Mouse (Mus musculus) intestine, postnatal 0 days (tissue): ENCODE measurements around the gene Rasa2. TPM values are rescaled to one million over a fixed set of nuclear protein-coding genes. Genes with fewer than 3 reads are reported as not detected.
A peak's percentile ranks its signal among the peaks of the same experiment; 100 is the strongest.

Source experiments
- ATAC-seq: fragments of 200-750 bp; cut with Nextera tagmentation; 2 replicates; pipeline ENCODE4 v1.8.0; 2017; ENCODE audit warnings: mild to moderate bottlenecking, moderate TSS enrichment, moderate library complexity
- H3K27ac ChIP-seq: fragments of 300-500 bp; sonication (generic); 2 replicates; pipeline ENCODE4 v1.5.1; 2014; ENCODE audit warnings: mild to moderate bottlenecking, low read depth, low read length, moderate library complexity
- H3K27me3 ChIP-seq: fragments of 300-500 bp; sonication (generic); replicated peaks from 2 replicates; pipeline ENCODE4 v1.6.1; 2014; ENCODE audit warnings: low read length, mixed read lengths; ENCODE audit not compliant: control insufficient read depth, insufficient read depth
- H3K36me3 ChIP-seq: fragments of 300-500 bp; sonication (generic); 2 replicates; pipeline ENCODE4 v1.6.1; 2014; ENCODE audit warnings: mild to moderate bottlenecking, moderate library complexity; ENCODE audit not compliant: control insufficient read depth, insufficient read depth
- H3K4me1 ChIP-seq: fragments of 300-500 bp; sonication (generic); replicated peaks from 2 replicates; pipeline ENCODE4 v1.6.1; 2014; ENCODE audit warnings: antibody characterized with exemption, low read length, mixed read lengths; ENCODE audit not compliant: control insufficient read depth, insufficient read depth
- H3K4me2 ChIP-seq: fragments of 300-500 bp; sonication (generic); replicated peaks from 2 replicates; pipeline ENCODE4 v1.6.1; 2014; ENCODE audit warnings: low read depth, mild to moderate bottlenecking, moderate library complexity
- H3K4me3 ChIP-seq: fragments of 300-500 bp; sonication (generic); 2 replicates; pipeline ENCODE4 v1.5.1; 2014; ENCODE audit warnings: low read depth, low read length
- H3K9ac ChIP-seq: fragments of 300-500 bp; sonication (generic); 2 replicates; pipeline ENCODE4 v1.6.1; 2014; ENCODE audit warnings: mild to moderate bottlenecking, low read depth, low read length
- H3K9me3 ChIP-seq: fragments of 300-500 bp; sonication (generic); 2 replicates; pipeline ENCODE4 v1.6.1; 2016; ENCODE audit warnings: mixed run types; ENCODE audit not compliant: control insufficient read depth
- CTCF ChIP-seq: sonication (generic); IDR thresholded peaks from 2 replicates; pipeline ENCODE4 v1.5.1; 2016; ENCODE audit warnings: low read depth, mild to moderate bottlenecking, control low read depth, antibody characterized with exemption, moderate library complexity
- WGBS: fragments of 180-500 bp; shearing (Covaris S2); extraction: QIAGEN DNeasy Blood & Tissue Kit; methylation state at CpG from one replicate; pipeline ENCODE4 v1.1.7; 2014; 5-methylcytosine and 5-hydroxymethylcytosine counted together
- polyA plus RNA-seq: library from polyadenylated mRNA; unstranded; fragments of >200 nt; fragmentation: Nextera tagmentation; extraction: Ambion mirVana; gene quantifications from 2 replicates; pipeline ENCODE4 v1.2.1, GENCODE M21; 2015

Gene Rasa2
- polyA plus RNA-seq, 1 experiment from 2014 or later: 16.2 TPM

DNA sequence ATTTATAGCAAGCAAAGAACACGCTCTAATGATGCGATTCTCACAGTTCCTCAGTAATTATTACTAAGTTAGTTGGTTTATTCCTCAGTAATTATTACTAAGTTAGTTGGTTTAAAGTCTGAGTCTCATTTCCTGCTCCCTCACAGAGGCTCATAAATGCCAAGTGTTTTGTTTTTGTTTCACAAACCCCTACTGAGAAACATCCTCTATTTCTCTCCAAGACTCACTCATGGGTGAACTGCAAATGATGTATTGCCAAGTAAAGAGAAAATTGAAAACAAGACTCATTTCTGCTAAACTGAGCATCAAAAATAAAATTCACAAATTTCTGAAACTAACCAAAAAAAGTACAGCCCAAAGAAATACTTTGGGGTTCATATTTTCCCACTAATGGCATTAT is 47.9 kb downstream of the Rasa2 start:
- H3K27ac ChIP-seq: no peak overlapping the region
- no peak for TF ChIP-seq CTCF
- H3K36me3 ChIP-seq: peaks cover 18% of the 10 kb centered on the region
- no peak overlapping the region for H3K9ac ChIP-seq
- no peaks in the 10 kb centered on the region for H3K27me3 ChIP-seq
- no peaks in the 10 kb centered on the region for H3K4me1 ChIP-seq
- ATAC-seq: no peak
- H3K9me3 ChIP-seq: no peaks in the 10 kb centered on the region
- H3K4me3 ChIP-seq: no peak overlapping the region
- H3K4me2 ChIP-seq: no peak overlapping the region
- 94% methylated on average over 2 of the region's 2 CpGs for WGBS

DNA sequence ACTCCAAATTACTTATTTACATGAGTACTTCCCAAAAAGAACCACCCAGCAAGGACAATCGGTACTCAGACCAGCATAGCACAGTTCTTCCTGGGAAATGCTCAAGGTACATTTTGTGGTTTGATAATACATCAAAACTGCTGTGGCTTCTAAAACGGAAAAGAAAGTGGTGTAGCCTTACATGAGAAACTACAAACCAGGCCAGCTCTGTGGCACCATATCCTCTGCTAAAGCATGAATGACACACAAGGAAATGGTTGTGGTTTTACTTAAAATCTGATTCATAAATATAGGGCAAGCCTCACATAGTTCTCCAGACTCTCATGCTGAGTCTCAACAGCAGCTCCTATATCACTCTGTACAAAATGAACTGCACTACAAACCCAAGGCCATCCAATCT is 48.3 kb downstream of the Rasa2 start:
- Histone ChIP-seq H3K9ac (no peak overlapping the region), H3K4me2 (no peak overlapping the region), H3K27me3 (no peaks in the 10 kb centered on the region), H3K27ac (no peak overlapping the region), H3K9me3 (no peaks in the 10 kb centered on the region), H3K4me3 (no peak overlapping the region), H3K4me1 (no peaks in the 10 kb centered on the region), H3K36me3 (peaks cover 18% of the 10 kb centered on the region)
- no peak for ATAC-seq
- WGBS: 88% methylated on average over 2 of the region's 2 CpGs
- TF ChIP-seq CTCF: no peak

DNA sequence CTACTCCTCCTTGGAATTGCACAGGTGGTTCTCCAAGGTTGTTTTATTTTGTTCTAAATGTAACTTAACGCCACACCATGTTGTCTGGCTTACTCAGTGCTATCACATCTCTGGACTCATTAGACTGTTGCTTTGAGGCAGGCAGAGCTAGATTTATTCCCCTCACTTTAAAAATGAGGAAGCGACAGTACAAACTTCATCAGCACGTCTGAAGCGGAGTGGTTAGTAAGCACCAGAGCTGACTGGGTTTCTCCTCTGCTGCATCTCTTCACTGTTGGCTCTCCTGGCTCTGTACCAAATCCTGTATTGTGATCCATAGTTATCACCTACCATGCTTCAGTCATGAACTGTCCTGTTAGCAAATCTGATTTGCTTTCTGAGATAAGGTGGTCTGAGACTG is 53.2 kb downstream of the Rasa2 start:
- H3K4me3 ChIP-seq: no peak overlapping the region
- no peaks in the 10 kb centered on the region for H3K4me1 ChIP-seq
- no peak overlapping the region for H3K9ac ChIP-seq
- no peaks in the 10 kb centered on the region for H3K9me3 ChIP-seq
- H3K27ac ChIP-seq: no peak overlapping the region
- ATAC-seq: no peak
- 82% methylated on average over 4 of the region's 4 CpGs for WGBS
- no peak for TF ChIP-seq CTCF
- peaks cover 9% of the 10 kb centered on the region for H3K36me3 ChIP-seq
- H3K27me3 ChIP-seq: no peaks in the 10 kb centered on the region
- H3K4me2 ChIP-seq: no peak overlapping the region

DNA sequence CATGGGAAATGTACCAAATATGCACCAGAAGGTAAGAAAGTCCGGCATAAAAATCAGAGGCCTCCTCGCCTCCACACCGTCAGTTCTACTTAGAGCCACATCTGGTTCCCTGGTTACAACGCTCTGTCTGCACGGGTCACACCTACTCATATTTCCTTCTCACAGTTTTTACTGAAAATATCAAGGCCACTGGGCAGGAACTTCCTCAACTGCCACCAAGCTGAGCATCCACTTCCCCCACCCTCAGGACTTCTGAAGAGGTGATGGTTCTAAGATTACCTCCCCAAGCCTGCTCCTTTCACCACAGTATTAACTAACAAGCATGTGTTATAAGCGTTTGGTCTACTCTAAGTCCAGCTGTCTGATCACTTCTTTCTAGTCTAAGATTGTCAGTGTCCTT is 53.7 kb downstream of the Rasa2 start:
- H3K4me3 ChIP-seq: no peak overlapping the region
- H3K4me2 ChIP-seq: no peak overlapping the region
- WGBS: 84% methylated on average over 6 of the region's 6 CpGs
- no peaks in the 10 kb centered on the region for H3K9me3 ChIP-seq
- ATAC-seq: no peak
- no peak overlapping the region for H3K27ac ChIP-seq
- H3K27me3 ChIP-seq: no peaks in the 10 kb centered on the region
- H3K36me3 ChIP-seq: peaks cover 9% of the 10 kb centered on the region
- no peak overlapping the region for H3K9ac ChIP-seq
- H3K4me1 ChIP-seq: no peaks in the 10 kb centered on the region
- no peak for TF ChIP-seq CTCF

DNA sequence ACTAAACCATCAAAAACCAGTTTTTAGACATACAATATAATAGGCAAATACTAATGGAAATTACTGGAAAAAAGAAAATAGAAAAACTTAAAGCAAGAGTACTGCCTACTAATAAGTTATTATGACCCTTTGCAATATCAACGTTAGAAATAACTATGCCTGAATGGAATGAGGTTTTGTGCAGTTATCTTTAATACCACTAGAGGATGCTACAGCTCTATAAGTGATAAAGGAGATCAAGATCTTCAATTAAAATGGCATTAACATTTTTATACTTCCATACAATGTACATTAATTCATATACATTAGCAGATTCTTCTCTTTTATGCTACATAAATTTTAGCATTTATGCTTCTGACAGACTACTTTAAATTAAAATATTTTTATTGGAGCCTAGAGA is 58.2 kb downstream of the Rasa2 start:
- 10% methylated on average over 1 of the region's 1 CpGs for WGBS
- no peaks in the 10 kb centered on the region for H3K27me3 ChIP-seq
- no peaks in the 10 kb centered on the region for H3K9me3 ChIP-seq
- no peak overlapping the region for H3K27ac ChIP-seq
- H3K4me1 ChIP-seq: no peaks in the 10 kb centered on the region
- no peak overlapping the region for H3K4me3 ChIP-seq
- H3K9ac ChIP-seq: no peak overlapping the region
- H3K4me2 ChIP-seq: no peak overlapping the region
- TF ChIP-seq CTCF: peak; percentile 92
- peaks cover 33% of the 10 kb centered on the region for H3K36me3 ChIP-seq
- no peak for ATAC-seq

DNA sequence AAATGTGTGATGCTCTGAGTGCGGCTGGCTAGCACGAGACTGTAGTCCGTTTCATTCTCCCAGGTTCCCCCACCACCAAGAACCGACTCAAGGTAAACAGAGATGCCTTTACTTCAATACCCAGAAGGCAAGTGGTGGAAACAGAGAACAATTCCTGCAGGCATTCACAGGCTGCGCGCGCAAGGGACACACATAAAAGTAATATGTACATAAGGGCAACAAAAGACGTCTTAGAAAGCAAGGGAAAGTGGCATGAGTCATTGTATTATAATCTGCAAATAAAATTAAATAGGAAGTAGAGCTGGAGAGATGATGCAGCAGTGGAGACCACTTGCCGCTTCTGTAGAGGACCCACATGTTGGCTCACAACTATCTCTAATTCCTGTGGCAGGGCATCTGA is 58.7 kb downstream of the Rasa2 start:
- no peak for ATAC-seq
- 83% methylated on average over 9 of the region's 9 CpGs for WGBS

DNA sequence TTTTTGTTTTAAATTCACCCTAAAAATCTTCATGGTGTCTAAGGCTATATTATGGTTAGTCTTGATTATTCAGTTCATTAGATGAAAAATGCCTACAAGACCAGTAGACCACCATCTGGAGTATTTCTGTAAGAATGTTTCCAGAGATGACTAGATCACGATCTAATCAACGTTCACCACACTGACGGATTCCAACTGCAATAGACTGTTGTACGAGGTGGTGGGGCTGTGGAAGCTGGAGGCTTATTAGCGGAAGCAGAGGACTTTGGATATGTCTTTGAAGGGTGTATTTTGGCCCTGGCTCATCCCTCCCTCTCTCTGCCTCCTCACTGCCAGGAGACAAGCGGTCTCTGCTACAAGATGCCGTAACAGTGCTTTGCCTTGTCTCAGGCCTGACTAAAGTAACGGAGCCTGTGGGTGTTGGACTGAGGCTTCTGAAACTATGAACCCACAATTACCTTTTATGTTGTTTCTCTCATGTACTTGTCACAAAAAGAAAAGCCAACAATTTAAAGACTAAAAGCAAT is 64.9 kb downstream of the Rasa2 start:
- H3K9ac ChIP-seq: no peak overlapping the region
- H3K4me1 ChIP-seq: no peaks in the 10 kb centered on the region
- H3K9me3 ChIP-seq: no peaks in the 10 kb centered on the region
- H3K4me2 ChIP-seq: no peak overlapping the region
- 76% methylated on average over 8 of the region's 8 CpGs for WGBS
- peaks cover 45% of the 10 kb centered on the region for H3K36me3 ChIP-seq
- no peak overlapping the region for H3K27ac ChIP-seq
- no peak for ATAC-seq
- H3K4me3 ChIP-seq: no peak overlapping the region
- TF ChIP-seq CTCF: no peak
- H3K27me3 ChIP-seq: no peaks in the 10 kb centered on the region

More for the DNA sequence above, 58.7 kb downstream of the Rasa2 start:
- Histone ChIP-seq H3K27ac (no peak overlapping the region), H3K9ac (no peak overlapping the region), H3K36me3 (peaks cover 33% of the 10 kb centered on the region), H3K4me1 (no peaks in the 10 kb centered on the region), H3K4me2 (no peak overlapping the region), H3K4me3 (no peak overlapping the region), H3K27me3 (no peaks in the 10 kb centered on the region), H3K9me3 (no peaks in the 10 kb centered on the region)
- no peak for TF ChIP-seq CTCF
